Comparison of ENCODE assay signal across 11 mouse cellular contexts in the genomic region with DNA sequence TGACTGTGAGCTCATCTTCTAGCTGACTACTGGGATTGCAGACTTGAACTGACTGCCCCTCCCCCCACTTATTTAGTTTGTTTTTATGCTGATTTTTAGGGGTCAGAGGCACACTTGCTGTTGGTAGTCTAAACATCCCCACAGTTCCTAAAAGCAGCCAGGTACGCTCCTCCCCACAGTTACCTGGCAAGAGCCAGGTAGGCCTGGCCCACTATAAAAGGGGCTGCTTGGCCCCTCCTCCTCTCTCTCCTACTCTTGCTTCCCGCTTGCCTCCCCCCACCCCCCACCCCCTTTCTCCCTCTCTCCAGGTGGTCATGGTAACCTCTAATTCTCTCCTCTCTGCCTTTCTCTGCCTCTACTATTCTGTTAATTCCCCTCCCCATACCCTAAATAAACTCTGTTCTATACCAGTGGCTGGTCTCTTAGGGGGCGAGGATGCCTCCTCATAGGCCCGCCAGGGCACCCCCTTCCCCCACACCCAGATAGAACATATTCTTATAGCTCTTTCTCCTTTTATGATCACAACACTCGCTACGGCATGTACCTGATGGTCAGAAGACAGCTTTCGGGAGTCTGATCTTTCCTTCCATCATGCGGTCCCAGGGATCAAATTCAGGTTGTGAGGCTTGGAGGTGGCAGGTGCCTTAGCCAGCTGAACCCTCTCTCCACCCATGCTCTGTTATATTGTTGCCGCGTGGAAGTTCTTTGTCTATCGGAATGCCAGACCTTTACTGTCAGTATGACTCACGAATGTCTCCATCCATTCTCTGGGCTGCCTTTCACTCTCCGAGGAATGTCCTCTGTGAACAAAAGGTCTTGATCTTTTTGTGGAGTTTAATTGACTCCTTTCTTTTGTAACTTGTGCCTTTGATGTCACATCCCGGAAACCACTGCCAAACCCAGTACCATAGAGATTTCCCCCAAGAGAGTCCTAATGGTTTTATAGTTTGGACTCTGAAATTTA. TPM values are rescaled to one million over a fixed set of nuclear protein-coding genes. Genes with fewer than 3 reads are reported as not detected.
DNase-seq lines count a peak whose midpoint lies in the region; ATAC-seq and TF ChIP-seq lines count a peak whose summit lies in the region.
"Had no signal": no experiment of that assay in that cellular context is flagged by ENCODE, and none has a peak within 500 bp of the region (broad histone marks: within the 10 kb centered on the region; RNA-seq: fewer than 3 reads in every experiment).

No protein-coding gene starts in this region.

- TF ChIP-seq CTCF in kidney, postnatal 0 days (IDR thresholded peaks at IDR 0.05; ENCODE audit: low read depth) = no peak
- TF ChIP-seq CTCF in hindbrain, postnatal 0 days (IDR thresholded peaks at IDR 0.05; ENCODE audit: low read depth) = no peak

- no peaks in the 10 kb centered on the region for H3K27me3 ChIP-seq in kidney, postnatal 0 days (ENCODE audit: insufficient read depth, low read length)
- no peaks in the 10 kb centered on the region for H3K27me3 ChIP-seq in embryonic facial prominence, embryonic 10.5 days (replicated peaks; ENCODE audit: low read depth, poor library complexity, severe bottlenecking)
- no peaks in the 10 kb centered on the region for H3K27me3 ChIP-seq in hindbrain, postnatal 0 days (ENCODE audit: insufficient read depth, low read length)
- no peaks in the 10 kb centered on the region for H3K27me3 ChIP-seq in neural tube, embryonic 13.5 days
- no peaks in the 10 kb centered on the region for H3K27me3 ChIP-seq in liver, embryonic 11.5 days (replicated peaks; ENCODE audit: control insufficient read depth, insufficient read depth, low read length)

- peak; percentile 42 for DNase-seq in kidney, postnatal 0 days (ENCODE audit: low spot score)
- DNase-seq in kidney, postnatal 14 days = no peak
- peak; percentile 22 for DNase-seq in embryonic facial prominence, embryonic 10.5 days (ENCODE audit: low spot score)
- peak; percentile 21 for DNase-seq in hindbrain, postnatal 0 days (ENCODE audit: low spot score)
- DNase-seq in frontal cortex, postnatal 25 days (ENCODE audit: low spot score in 2 of 2) = no peak
- DNase-seq in kidney, adult 11 months = no peak
- no peak for DNase-seq in liver, embryonic 11.5 days (ENCODE audit: low spot score)
- DNase-seq: kidney, adult 8-10 months; lung, postnatal 10 days had no signal

- no peaks in the 10 kb centered on the region for H3K9me3 ChIP-seq in kidney, postnatal 0 days (replicated peaks; ENCODE audit: low read length)
- H3K9me3 ChIP-seq in embryonic facial prominence, embryonic 10.5 days = no peaks in the 10 kb centered on the region
- no peaks in the 10 kb centered on the region for H3K9me3 ChIP-seq in hindbrain, postnatal 0 days (ENCODE audit: low read length)
- H3K9me3 ChIP-seq in neural tube, embryonic 13.5 days = no peaks in the 10 kb centered on the region
- no peaks in the 10 kb centered on the region for H3K9me3 ChIP-seq in liver, embryonic 11.5 days (ENCODE audit: control insufficient read depth, low read length)

- H3K27ac ChIP-seq in kidney, postnatal 0 days = no peak overlapping the region; the same call in 1 of the 2 replicates
- H3K27ac ChIP-seq in embryonic facial prominence, embryonic 10.5 days (replicated peaks) = peak overlapping the region; percentile 30
- H3K27ac ChIP-seq in hindbrain, postnatal 0 days = peak overlapping the region; percentile 48; the same call in 1 of the 2 replicates
- peak overlapping the region; percentile 30 for H3K27ac ChIP-seq in neural tube, embryonic 13.5 days (replicated peaks)
- no peak overlapping the region for H3K27ac ChIP-seq in liver, embryonic 11.5 days (ENCODE audit: low read depth, low read length)

- H3K4me1 ChIP-seq in kidney, postnatal 0 days (replicated peaks; ENCODE audit: insufficient read depth, low read length) = no peaks in the 10 kb centered on the region
- H3K4me1 ChIP-seq in embryonic facial prominence, embryonic 10.5 days = peaks cover 24% of the 10 kb centered on the region
- peaks cover 3% of the 10 kb centered on the region; the same call in 1 of the 2 replicates for H3K4me1 ChIP-seq in hindbrain, postnatal 0 days (ENCODE audit: insufficient read depth, low read length)
- peaks cover 41% of the 10 kb centered on the region for H3K4me1 ChIP-seq in neural tube, embryonic 13.5 days (replicated peaks)
- H3K4me1 ChIP-seq in liver, embryonic 11.5 days (replicated peaks; ENCODE audit: control insufficient read depth, insufficient read depth, low read length) = peaks cover 2% of the 10 kb centered on the region; the same call in 1 of the 2 replicates

- H3K9ac ChIP-seq in kidney, postnatal 0 days (ENCODE audit: low read depth, low read length) = no peak overlapping the region
- peak overlapping the region; percentile 24; the same call in 1 of the 2 replicates for H3K9ac ChIP-seq in hindbrain, postnatal 0 days (replicated peaks; ENCODE audit: low read length)
- H3K9ac ChIP-seq in neural tube, embryonic 13.5 days = peak overlapping the region; percentile 57
- H3K9ac ChIP-seq in liver, embryonic 11.5 days (ENCODE audit: low read depth, low read length) = no peak overlapping the region

- no peak overlapping the region for H3K4me3 ChIP-seq in kidney, postnatal 0 days (replicated peaks; ENCODE audit: low read depth, low read length)
- H3K4me3 ChIP-seq in embryonic facial prominence, embryonic 10.5 days = peak overlapping the region; percentile 29; the same call in 1 of the 2 replicates
- H3K4me3 ChIP-seq in hindbrain, postnatal 0 days (ENCODE audit: low read length) = no peak overlapping the region
- peak overlapping the region; percentile 13; the same call in 1 of the 2 replicates for H3K4me3 ChIP-seq in neural tube, embryonic 13.5 days
- H3K4me3 ChIP-seq in liver, embryonic 11.5 days (ENCODE audit: low read depth, low read length) = no peak overlapping the region

- no peak for ATAC-seq in kidney, postnatal 0 days (replicated peaks; ENCODE audit: low FRiP score, low read depth)
- 0 out of 2 replicates have a peak, but pooled peaks have one; percentile 38 for ATAC-seq in hindbrain, postnatal 0 days
- ATAC-seq in neural tube, embryonic 13.5 days (ENCODE audit: low read depth) = peak; percentile 55; the same call in 1 of the 2 replicates
- no peak for ATAC-seq in liver, embryonic 11.5 days (replicated peaks; ENCODE audit: low FRiP score)

- no peak overlapping the region for H3K4me2 ChIP-seq in kidney, postnatal 0 days (ENCODE audit: low read length)
- peak overlapping the region; percentile 28 for H3K4me2 ChIP-seq in hindbrain, postnatal 0 days (ENCODE audit: low read depth, low read length)
- peak overlapping the region; percentile 44 for H3K4me2 ChIP-seq in neural tube, embryonic 13.5 days
- no peak overlapping the region for H3K4me2 ChIP-seq in liver, embryonic 11.5 days

- H3K36me3 ChIP-seq in kidney, postnatal 0 days (ENCODE audit: insufficient read depth, low read length) = 0 out of 2 replicates have a peak, but pooled peaks cover 12% of the 10 kb centered on the region
- peaks cover 41% of the 10 kb centered on the region for H3K36me3 ChIP-seq in embryonic facial prominence, embryonic 10.5 days (replicated peaks)
- H3K36me3 ChIP-seq in hindbrain, postnatal 0 days (ENCODE audit: insufficient read depth, low read length) = peaks cover 6% of the 10 kb centered on the region; the same call in 1 of the 2 replicates
- H3K36me3 ChIP-seq in neural tube, embryonic 13.5 days = peaks cover 18% of the 10 kb centered on the region; the same call in 1 of the 2 replicates
- 0 out of 2 replicates have a peak, but pooled peaks cover 4% of the 10 kb centered on the region for H3K36me3 ChIP-seq in liver, embryonic 11.5 days (ENCODE audit: control insufficient read depth, insufficient read depth, low read length)

- 29% methylated on average over 14 of the region's 14 CpGs for WGBS in kidney, postnatal 0 days
- WGBS in embryonic facial prominence, embryonic 10.5 days = 21% methylated on average over 14 of the region's 14 CpGs
- 14% methylated on average over 14 of the region's 14 CpGs for WGBS in hindbrain, postnatal 0 days
- 11% methylated on average over 14 of the region's 14 CpGs for WGBS in neural tube, embryonic 13.5 days
- 61% methylated on average over 14 of the region's 14 CpGs for whole genome bisulfite sequencing in liver, embryonic 11.5 days

RNA-seq across cellular contexts. Expression of a gene that starts 8.7 kb away (rescaled TPM):
- 77.9 and 78.4 TPM in 2 replicates for polyA plus RNA-seq in kidney, postnatal 0 days (2015; fragmentation: Nextera tagmentation; extraction: Ambion mirVana)
- polyA plus RNA-seq in embryonic facial prominence, embryonic 10.5 days (2016; fragmentation: Nextera tagmentation; extraction: Ambion mirVana) = 61.1 and 66.5 TPM in 2 replicates
- total RNA-seq in hindbrain, postnatal 0 days (2014; rRNA removed) = 69.6 and 74.4 TPM in 2 replicates
- 133 and 135 TPM in 2 replicates for polyA plus RNA-seq in hindbrain, postnatal 0 days (2015; fragmentation: Nextera tagmentation; extraction: Ambion mirVana)
- 77.6 and 89.9 TPM in 2 replicates for polyA plus RNA-seq in neural tube, embryonic 13.5 days (2015; fragmentation: Nextera tagmentation; extraction: Ambion mirVana)
- 21.2 and 23.0 TPM in 2 replicates for polyA plus RNA-seq in liver, embryonic 11.5 days (2014; fragmentation: Nextera tagmentation; extraction: Ambion mirVana)

RNA-seq across cellular contexts. Expression of a gene that starts 28.8 kb away (rescaled TPM):
- polyA plus RNA-seq in kidney, postnatal 0 days (2015; fragmentation: Nextera tagmentation; extraction: Ambion mirVana) = not detected in 2 replicates
- polyA plus RNA-seq in embryonic facial prominence, embryonic 10.5 days (2016; fragmentation: Nextera tagmentation; extraction: Ambion mirVana) = 0.34 and 1.3 TPM in 2 replicates
- not detected in 2 replicates for total RNA-seq in hindbrain, postnatal 0 days (2014; rRNA removed)
- polyA plus RNA-seq in hindbrain, postnatal 0 days (2015; fragmentation: Nextera tagmentation; extraction: Ambion mirVana) = 1.0 and 1.7 TPM in 2 replicates
- polyA plus RNA-seq in neural tube, embryonic 13.5 days (2015; fragmentation: Nextera tagmentation; extraction: Ambion mirVana) = 0.57 and 0.68 TPM in 2 replicates
- not detected in 2 replicates for polyA plus RNA-seq in liver, embryonic 11.5 days (2014; fragmentation: Nextera tagmentation; extraction: Ambion mirVana)
- polyA plus RNA-seq: spleen, adult 2 months had no signal

RNA-seq across cellular contexts. Expression of a gene that starts 42.2 kb away (rescaled TPM):
- polyA plus RNA-seq in kidney, postnatal 0 days (2015; fragmentation: Nextera tagmentation; extraction: Ambion mirVana) = 14.0 TPM in 2 replicates
- 22.1 and 23.1 TPM in 2 replicates for polyA plus RNA-seq in embryonic facial prominence, embryonic 10.5 days (2016; fragmentation: Nextera tagmentation; extraction: Ambion mirVana)
- 133 and 134 TPM in 2 replicates for total RNA-seq in hindbrain, postnatal 0 days (2014; rRNA removed)
- polyA plus RNA-seq in hindbrain, postnatal 0 days (2015; fragmentation: Nextera tagmentation; extraction: Ambion mirVana) = 23.2 and 25.4 TPM in 2 replicates
- polyA plus RNA-seq in neural tube, embryonic 13.5 days (2015; fragmentation: Nextera tagmentation; extraction: Ambion mirVana) = 32.0 and 32.5 TPM in 2 replicates
- polyA plus RNA-seq in liver, embryonic 11.5 days (2014; fragmentation: Nextera tagmentation; extraction: Ambion mirVana) = 4.4 and 4.8 TPM in 2 replicates

Comparison
In these comparisons a context has a peak if more than half of its experiments do, and no peak if none do; other contexts are left out.
1. DNase-seq: peak in kidney, postnatal 0 days (single experiment), embryonic facial prominence, embryonic 10.5 days (single experiment) and hindbrain, postnatal 0 days (single experiment); none in kidney, postnatal 14 days (single experiment), frontal cortex, postnatal 25 days (0 of 2), kidney, adult 11 months (single experiment) and liver, embryonic 11.5 days (single experiment).
2. ATAC-seq: peak in hindbrain, postnatal 0 days (single experiment) and neural tube, embryonic 13.5 days (single experiment); none in kidney, postnatal 0 days (single experiment) and liver, embryonic 11.5 days (single experiment).
3. H3K27ac ChIP-seq: peak in embryonic facial prominence, embryonic 10.5 days (single experiment), hindbrain, postnatal 0 days (single experiment) and neural tube, embryonic 13.5 days (single experiment); none in kidney, postnatal 0 days (single experiment) and liver, embryonic 11.5 days (single experiment).
4. H3K4me2 ChIP-seq: peak in hindbrain, postnatal 0 days (single experiment) and neural tube, embryonic 13.5 days (single experiment); none in kidney, postnatal 0 days (single experiment) and liver, embryonic 11.5 days (single experiment).
5. H3K4me3 ChIP-seq: peak in embryonic facial prominence, embryonic 10.5 days (single experiment) and neural tube, embryonic 13.5 days (single experiment); none in kidney, postnatal 0 days (single experiment), hindbrain, postnatal 0 days (single experiment) and liver, embryonic 11.5 days (single experiment).
6. H3K9ac ChIP-seq: peak in hindbrain, postnatal 0 days (single experiment) and neural tube, embryonic 13.5 days (single experiment); none in kidney, postnatal 0 days (single experiment) and liver, embryonic 11.5 days (single experiment).